Mouse (Mus musculus) c-Kit-positive CD71-negative TER-119-negative erythroid progenitor cells, embryonic 14.5 days (primary cell): ENCODE data around the gene Rbms1.

Experiments
- DNase-seq: peaks from one replicate; pipeline ENCODE4 v3.0.0-alpha.2; 2013; ENCODE audit warnings: low read depth

Gene Rbms1

DNA sequence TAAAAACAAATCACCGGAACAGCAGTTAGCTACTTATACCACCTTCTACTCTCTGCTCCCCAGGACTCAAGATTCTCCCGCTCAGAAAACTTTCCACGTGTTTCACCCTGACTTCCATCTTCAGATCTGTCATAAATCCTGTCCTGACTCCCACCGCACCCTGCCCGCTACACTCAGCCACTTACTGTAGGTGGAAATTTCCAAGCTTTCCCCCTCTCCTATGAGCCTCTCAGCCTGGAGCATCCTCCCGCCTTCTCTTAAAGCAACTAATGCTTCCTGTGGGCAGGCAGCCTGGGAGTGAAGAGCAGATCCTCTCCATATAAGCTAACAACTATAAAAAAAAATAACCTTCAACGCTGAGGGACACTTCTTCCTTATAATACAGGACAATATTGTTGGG lies 44.6 kb downstream of the Rbms1 start:
- DNase-seq, result no peak

GRCm38 (mm10) chr2:60914524-60915280 lies 48.3 kb downstream of the Rbms1 start:
- DNase-seq, result no peak

DNA sequence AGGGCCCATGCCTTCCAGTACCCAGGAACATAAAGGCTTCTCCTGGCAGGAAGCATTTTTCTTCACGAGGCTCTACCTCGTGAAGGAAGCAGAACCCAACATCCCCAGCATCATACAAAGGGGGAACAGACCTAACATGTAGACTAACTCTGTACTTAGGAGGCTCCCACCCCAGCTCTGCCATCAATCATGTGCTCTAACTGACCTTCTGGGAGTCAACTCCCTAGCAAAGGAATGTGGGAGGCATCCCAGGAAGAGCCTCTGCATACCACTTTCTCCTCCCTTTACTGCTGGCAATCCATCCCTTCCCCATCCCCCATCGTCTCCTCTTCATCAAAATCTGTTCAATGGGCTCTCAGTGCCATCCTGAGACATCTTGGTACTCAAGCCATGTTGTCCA lies 49.7 kb downstream of the Rbms1 start:
- DNase-seq, result no peak

- DNase-seq, result no peak
Measured at GRCm38 (mm10) chr2:60911716-60912115, 51.3 kb downstream of the Rbms1 start.

- DNase-seq, result no peak
Measured at GRCm38 (mm10) chr2:60910820-60911219, 52.2 kb downstream of the Rbms1 start.

GRCm38 (mm10) chr2:60908551-60908950 lies 54.4 kb downstream of the Rbms1 start:
- no peak for DNase-seq

- DNase-seq, result no peak
Measured at GRCm38 (mm10) chr2:60908116-60908515, 54.9 kb downstream of the Rbms1 start.

DNA sequence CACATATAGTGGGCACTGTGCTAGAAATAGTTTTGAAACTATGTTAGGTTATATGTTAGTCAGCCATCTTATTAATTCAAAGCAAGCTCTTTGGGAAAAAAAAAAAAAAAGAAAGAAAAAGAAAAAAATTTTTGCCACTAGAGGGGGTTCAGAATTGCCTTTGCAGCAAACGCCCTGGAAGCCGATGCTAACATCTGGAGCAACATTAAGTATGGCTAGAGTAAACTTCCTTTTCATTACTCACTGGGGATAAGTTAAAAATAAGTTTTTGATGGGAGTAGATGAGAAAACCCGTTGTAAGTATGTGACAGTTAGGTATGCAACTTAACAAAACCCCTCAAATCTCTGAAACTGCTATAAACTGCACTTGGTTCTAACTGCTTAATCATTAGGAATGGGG lies 57.7 kb downstream of the Rbms1 start:
- no peak for DNase-seq

DNA sequence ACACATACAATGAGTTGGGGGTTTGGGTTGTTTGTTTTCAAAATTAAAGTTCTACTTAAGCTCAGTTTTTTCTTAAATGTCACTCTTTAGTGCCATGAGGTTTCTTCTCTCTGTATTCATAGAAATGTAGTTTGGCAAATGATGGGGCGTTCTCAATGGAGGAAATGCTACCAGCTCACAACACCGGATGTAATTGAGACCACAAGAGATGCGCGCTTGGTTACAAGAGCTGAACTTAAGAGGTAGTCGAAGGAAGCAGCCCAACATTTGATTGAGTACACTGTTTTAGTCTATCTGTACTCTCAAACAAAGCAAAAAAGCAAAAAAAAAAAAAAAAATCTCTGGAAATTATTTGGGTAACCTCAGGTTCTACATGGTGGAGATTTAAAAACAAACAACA lies 58.9 kb downstream of the Rbms1 start:
- DNase-seq, result no peak

DNA sequence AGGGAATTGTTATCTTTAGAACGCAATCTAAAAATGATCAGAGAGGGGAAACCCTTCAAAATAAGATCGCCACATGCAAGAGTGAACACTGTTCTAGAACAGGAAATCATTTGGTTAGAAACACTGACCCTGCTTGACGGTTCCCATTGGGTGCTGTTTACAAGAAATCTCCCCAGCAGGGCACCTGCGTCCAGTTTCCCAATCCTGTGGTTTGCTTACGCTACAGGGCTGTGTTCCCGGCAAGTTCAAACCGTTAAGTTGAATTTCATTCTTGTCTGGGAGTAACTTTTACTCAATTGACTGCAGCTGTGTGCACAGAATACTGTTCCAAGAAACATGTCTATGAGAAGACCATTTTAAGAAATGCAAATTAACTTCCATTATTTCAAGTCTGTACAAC lies 59.5 kb downstream of the Rbms1 start:
- no peak for DNase-seq

DNA sequence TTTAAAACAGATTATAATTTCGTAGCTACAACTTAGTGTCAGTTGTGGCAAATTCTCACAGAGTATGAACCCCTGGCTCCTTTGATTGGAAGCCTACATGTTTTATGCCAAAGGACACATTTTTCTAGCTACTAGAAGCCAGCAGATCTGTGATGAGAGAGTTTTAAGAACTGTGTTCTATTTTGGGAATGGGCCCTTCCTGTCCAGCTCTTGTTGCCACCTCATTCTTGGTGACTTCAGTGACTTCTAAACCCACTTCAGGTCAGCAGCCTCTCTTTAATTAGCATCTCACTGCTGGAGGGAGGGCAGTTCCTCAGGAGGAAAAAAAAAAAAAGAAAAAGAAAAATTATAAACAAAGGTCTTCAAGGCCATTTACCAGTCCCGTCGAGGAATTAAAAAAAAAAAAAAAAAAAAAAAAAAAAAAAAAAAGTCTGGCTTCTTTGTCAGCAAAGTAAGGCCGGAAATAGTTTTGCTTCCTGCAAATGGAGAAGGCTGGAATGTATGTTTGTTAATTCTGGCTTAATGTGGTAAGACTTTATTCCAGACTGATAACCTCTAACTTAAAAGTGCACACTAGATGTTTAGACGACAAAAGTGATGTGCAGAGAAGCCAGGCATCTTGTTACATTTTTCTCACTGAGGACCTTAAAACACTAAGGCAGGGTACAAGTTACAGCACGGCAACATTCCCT lies 60.4 kb downstream of the Rbms1 start:
- DNase-seq, result no peak

DNA sequence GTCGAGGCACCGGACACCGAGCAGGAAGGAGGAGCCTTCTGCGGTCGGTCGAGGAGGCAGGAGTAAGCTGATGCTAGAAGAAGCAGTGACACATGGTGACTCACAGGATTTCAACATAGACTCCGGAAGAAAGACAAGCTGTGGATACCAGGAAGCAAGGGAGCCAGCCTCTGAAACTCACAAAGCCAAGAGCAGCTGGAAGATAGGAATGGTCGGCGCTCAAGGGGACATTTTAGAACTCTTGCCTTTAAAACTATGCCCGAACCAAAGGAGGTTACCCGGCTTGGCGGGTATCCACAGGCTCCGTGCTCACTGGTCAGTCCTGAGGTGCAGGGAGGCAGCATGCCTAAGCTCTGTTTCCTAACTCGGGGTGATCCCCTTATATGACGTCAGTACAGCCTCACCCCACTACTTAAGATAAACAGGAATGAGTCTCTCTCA lies 61.5 kb downstream of the Rbms1 start:
- DNase-seq, result peak; percentile 65

DNA sequence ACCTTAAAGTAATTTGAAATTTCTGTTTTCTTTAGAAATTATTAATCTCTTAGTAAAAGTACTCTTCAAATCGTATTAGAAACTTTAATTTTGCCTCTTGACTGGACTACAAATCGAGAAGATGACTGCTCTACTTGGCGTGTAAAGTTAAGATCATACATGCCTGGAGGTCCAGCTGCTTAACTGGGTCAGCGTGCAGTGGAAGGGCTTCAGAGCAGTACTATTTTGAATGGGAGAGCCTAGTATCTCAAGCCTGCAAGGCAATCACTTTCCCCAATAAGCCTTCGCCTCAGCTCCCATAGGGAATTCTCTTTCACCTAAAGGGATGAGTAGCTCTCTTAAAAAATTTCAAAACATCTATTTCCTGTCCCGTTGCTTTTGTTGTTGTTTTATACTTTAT lies 62.0 kb downstream of the Rbms1 start:
- no peak for DNase-seq

DNA sequence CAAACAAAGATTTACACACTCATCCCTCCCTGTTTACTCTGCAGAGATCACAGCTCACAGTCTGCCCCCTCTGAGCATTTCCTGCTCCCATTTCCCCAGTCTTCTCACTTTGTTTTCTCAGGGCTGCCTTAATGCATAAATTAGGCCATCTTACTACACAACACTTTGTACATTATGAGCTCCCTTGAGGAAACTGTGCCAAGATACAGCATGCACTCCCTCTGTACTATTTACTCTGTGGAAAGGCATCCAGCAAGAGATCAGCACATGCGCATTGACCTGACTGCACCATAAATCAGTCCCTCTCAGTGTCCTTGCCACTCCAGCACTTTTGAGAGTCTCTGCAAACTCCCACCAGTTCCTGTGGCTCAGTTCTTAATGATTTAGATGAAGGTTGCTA lies 70.0 kb downstream of the Rbms1 start:
- no peak for DNase-seq

- DNase-seq, result no peak
Measured at GRCm38 (mm10) chr2:60883931-60884330, 79.1 kb downstream of the Rbms1 start.

- DNase-seq, result no peak
Measured at GRCm38 (mm10) chr2:60883043-60883365, 80.0 kb downstream of the Rbms1 start.

GRCm38 (mm10) chr2:60882202-60883042 lies 80.6 kb downstream of the Rbms1 start:
- no peak for DNase-seq

DNA sequence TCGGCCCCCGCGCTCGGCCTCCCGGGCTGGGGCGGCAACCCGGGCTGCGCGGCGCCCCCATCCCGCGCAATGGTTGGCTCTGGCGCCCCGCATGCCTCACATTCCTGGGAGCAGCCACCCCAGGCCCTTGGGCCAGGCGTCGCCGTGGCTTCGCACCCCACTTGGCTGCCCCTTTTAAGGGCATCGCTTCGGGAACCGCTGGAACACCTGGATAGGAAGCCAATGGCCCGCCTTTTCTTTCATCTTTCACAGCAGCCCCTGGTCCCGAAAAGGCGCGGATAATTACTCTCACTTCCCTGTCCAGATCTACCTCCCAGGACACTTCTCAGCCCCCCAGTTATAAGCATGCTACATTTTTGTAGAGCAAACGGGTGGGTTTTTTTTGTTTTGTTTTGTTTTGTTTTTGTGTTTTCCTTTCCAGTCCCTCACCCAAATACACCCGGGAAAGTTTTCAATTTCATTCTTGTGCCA lies 81.4 kb downstream of the Rbms1 start:
- no peak for DNase-seq

DNA sequence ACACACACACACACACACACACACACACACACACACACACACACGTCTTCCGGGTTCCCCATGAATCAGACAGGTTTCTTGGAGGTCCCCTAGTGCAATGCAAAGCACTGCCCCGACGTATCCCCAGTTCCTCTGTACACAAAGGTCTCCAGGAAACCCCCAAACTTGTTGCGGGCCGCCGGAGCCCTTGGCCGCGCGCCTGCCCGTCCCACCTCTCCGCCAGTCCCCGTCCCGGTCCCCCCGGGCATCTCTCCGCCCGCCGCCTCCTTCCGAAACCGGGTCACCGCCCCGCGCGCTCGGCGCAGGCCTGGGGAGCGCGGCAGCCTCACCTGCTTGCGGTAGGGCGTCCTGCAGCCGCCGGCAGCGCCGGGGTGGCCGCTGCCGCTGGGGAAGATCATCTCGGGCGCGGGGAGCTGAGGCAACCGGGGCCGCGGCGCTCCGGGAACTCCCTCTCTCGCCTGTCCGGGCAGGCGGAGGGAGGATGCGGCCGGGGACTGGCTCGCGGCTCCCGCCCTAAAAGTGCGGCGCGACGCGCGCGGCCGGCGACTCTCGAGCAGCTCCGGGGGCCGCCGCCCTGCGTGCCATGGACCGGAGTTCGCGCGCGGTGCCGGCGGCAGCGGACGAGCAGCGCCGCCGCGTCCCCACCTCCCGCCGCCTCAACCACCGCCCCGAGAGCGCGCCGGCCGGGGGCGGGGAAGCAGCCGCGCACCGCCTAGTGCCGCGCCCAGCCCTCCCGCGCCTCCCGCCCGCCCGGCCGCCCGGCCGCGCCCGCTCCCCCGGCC lies 82.0 kb downstream of the Rbms1 start:
- no peak for DNase-seq

DNA sequence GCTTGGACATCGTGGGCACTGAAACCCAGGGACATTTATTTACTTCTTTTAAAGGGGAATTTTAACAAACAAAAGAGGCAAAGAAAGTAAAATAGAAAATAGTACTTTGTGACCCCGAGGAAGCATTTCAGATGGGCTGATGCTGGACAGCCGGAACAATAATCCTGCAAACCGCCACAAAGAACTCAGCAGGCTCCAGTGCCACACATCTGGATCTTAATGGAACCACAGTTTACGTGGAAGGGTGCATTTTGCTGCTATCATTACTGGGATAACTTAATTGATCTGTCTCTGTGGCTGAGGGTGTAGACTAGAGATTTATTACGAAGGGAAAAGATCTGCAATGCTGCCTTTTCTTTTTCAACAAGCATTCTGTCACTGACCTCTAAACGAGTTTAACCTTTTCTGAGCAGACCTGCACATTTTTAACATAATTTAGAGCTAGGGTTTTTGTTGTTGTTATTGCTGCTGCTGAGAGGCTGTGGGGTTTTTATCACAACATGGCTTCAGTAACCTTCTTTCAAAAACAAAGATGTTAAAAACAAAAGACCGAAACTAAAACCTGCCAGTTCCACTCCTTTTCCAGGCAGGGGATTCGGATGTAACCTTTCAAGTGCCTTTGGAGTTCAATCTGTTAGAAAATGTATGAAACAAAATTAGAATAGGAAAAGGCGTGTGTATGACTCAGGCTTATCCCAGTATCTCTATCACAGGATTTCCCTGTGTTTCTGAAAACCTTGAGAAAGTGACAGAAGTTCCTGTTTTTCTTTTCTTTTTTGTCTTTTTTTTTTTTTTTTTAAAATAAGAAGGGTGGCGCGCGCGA lies 82.8 kb downstream of the Rbms1 start:
- no peak for DNase-seq

DNA sequence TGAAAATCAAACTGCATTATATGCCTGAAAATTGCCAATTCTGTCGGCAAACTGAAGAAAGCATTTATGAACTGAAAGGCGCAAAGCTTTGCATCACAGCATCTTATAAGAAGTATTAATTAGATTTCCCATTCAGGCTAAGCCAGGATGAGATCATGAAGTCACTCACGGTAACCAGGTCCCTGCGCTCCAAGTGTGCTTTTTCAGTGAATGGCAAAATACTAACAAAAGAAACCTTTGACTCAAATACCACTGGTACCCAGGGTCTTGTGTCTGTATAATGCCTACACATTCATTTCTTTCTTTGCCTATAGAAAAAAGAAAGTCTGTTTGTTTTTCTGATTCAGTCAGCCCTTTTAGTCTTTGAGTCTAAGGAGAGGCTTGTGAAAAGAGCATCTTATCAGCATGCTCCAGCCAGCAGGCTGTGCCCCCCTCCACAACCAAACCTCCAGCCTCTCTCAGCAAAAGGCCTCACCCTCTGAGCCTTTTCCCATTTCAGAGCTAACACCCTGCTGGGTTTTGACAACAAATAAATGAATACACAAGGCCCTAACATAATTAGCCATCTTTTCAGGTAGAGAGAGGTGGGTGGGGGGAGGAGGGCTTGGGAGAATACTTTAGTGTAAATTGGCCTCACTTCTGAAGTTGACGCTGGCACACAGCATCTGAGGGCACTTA lies 83.7 kb downstream of the Rbms1 start:
- no peak for DNase-seq
